Mouse (Mus musculus) MEL (cell line): Measurements from ENCODE around the gene Flt3l.

Experiments used
- POLR2AphosphoS2 ChIP-seq: IDR thresholded peaks from 2 replicates; pipeline ENCODE4 v1.6.1; 2011; ENCODE audit warnings: low read length, improper control_type of control experiment
- TAL1 ChIP-seq: IDR thresholded peaks from 2 replicates; pipeline ENCODE4 v1.6.1; 2012; ENCODE audit warnings: mild to moderate bottlenecking, inconsistent platforms, low read length, moderate library complexity, mixed read lengths

DNA sequence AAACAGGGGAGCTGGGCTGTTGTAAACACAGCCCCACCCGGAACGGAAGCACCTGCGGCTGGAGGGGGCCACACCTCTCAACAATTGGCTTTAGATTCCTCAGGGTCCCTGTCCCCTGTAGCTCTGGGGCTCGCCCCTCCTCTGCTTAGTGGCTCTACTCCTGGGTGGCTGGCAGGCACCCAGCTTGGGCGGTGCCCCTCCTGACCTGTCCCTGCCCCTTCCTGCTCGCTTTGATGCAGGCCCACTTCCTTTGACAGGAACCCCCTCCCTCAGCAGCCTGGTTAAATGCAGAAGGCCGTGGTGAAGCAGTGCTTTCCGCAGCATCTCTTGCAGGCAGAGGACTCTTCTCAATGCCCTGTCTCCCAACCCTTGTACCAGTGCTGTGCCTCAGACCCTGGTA, 14.8 kb downstream of the Flt3l start:
- TF ChIP-seq TAL1 (no peak), POLR2AphosphoS2 (no peak)
